Mouse (Mus musculus) neural tube, embryonic 13.5 days (tissue): ENCODE measurements around the gene Ptprc. TPM values are rescaled to one million over a fixed set of nuclear protein-coding genes. Genes with fewer than 3 reads are reported as not detected.

Experiments used
- ATAC-seq: fragments of 200-750 bp; cut with Nextera tagmentation; 2 replicates; pipeline ENCODE4 v1.8.0; 2017; ENCODE audit warnings: low read depth, mild to moderate bottlenecking, moderate TSS enrichment, moderate library complexity
- H3K27ac ChIP-seq: fragments of 300-500 bp; sonication (generic); replicated peaks from 2 replicates; pipeline ENCODE4 v1.5.1; 2015; ENCODE audit warnings: moderate library complexity, mild to moderate bottlenecking, inconsistent platforms
- H3K27me3 ChIP-seq: fragments of 300-500 bp; sonication (generic); 2 replicates; pipeline ENCODE4 v1.6.1; 2015; ENCODE audit warnings: mild to moderate bottlenecking, inconsistent platforms
- H3K36me3 ChIP-seq: fragments of 300-500 bp; sonication (generic); 2 replicates; pipeline ENCODE4 v1.6.1; 2015; ENCODE audit warnings: mild to moderate bottlenecking, inconsistent platforms
- H3K4me1 ChIP-seq: fragments of 300-500 bp; sonication (generic); replicated peaks from 2 replicates; pipeline ENCODE4 v1.6.1; 2015; ENCODE audit warnings: inconsistent platforms
- H3K4me2 ChIP-seq: fragments of 300-500 bp; sonication (generic); 2 replicates; pipeline ENCODE4 v1.6.1; 2015; ENCODE audit warnings: inconsistent platforms, mild to moderate bottlenecking, moderate library complexity
- H3K4me3 ChIP-seq: fragments of 300-500 bp; sonication (generic); 2 replicates; pipeline ENCODE4 v1.5.1; 2015; ENCODE audit warnings: mild to moderate bottlenecking, inconsistent platforms
- H3K9ac ChIP-seq: fragments of 300-500 bp; sonication (generic); 2 replicates; pipeline ENCODE4 v1.6.1; 2015; ENCODE audit warnings: moderate library complexity, mild to moderate bottlenecking, inconsistent platforms
- H3K9me3 ChIP-seq: fragments of 300-500 bp; sonication (generic); 2 replicates; pipeline ENCODE4 v1.6.1; 2016; ENCODE audit warnings: inconsistent platforms
- WGBS: fragments of 180-500 bp; shearing (Covaris S2); methylation state at CpG from one replicate; pipeline ENCODE4 v1.1.7; 2015; 5-methylcytosine and 5-hydroxymethylcytosine counted together
- polyA plus RNA-seq: library from polyadenylated mRNA; unstranded; fragments of >200 nt; fragmentation: Nextera tagmentation; extraction: Ambion mirVana; gene quantifications from 2 replicates; pipeline ENCODE4 v1.2.1, GENCODE M21; 2015

Ptprc gene
- polyA plus RNA-seq, 1 experiment from 2014 or later: 1.2 TPM

- Histone ChIP-seq H3K36me3 (no peaks in the 10 kb centered on the region), H3K4me2 (no peak overlapping the region), H3K4me3 (no peak overlapping the region), H3K27ac (no peak overlapping the region), H3K9ac (no peak overlapping the region), H3K4me1 (no peaks in the 10 kb centered on the region), H3K27me3 (no peaks in the 10 kb centered on the region), H3K9me3 (no peaks in the 10 kb centered on the region)
- no peak for ATAC-seq
- 89% methylated on average over 3 of the region's 3 CpGs for WGBS
Observed at GRCm38 (mm10) chr1:138172547-138172946, 3.0 kb downstream of the Ptprc start.

GRCm38 (mm10) chr1:138172096-138172495, 3.4 kb downstream of the Ptprc start:
- no peaks in the 10 kb centered on the region for H3K9me3 ChIP-seq
- no peak overlapping the region for H3K4me3 ChIP-seq
- no peak overlapping the region for H3K27ac ChIP-seq
- H3K4me2 ChIP-seq: no peak overlapping the region
- no peaks in the 10 kb centered on the region for H3K36me3 ChIP-seq
- no peak for ATAC-seq
- H3K9ac ChIP-seq: no peak overlapping the region
- 87% methylated on average over 4 of the region's 4 CpGs for WGBS
- no peaks in the 10 kb centered on the region for H3K4me1 ChIP-seq
- no peaks in the 10 kb centered on the region for H3K27me3 ChIP-seq

GRCm38 (mm10) chr1:138166233-138166771, 9.2 kb downstream of the Ptprc start:
- Histone ChIP-seq H3K4me1 (no peaks in the 10 kb centered on the region), H3K4me2 (no peak overlapping the region), H3K9me3 (no peaks in the 10 kb centered on the region), H3K27me3 (no peaks in the 10 kb centered on the region), H3K9ac (no peak overlapping the region), H3K36me3 (no peaks in the 10 kb centered on the region), H3K27ac (no peak overlapping the region), H3K4me3 (no peak overlapping the region)
- 80% methylated on average over 5 of the region's 5 CpGs for WGBS
- ATAC-seq: no peak

- 86% methylated on average over 8 of the region's 8 CpGs for WGBS
- H3K4me1 ChIP-seq: no peaks in the 10 kb centered on the region
- H3K27ac ChIP-seq: no peak overlapping the region
- no peak overlapping the region for H3K4me3 ChIP-seq
- no peak overlapping the region for H3K4me2 ChIP-seq
- ATAC-seq: no peak
- H3K9ac ChIP-seq: no peak overlapping the region
- no peaks in the 10 kb centered on the region for H3K36me3 ChIP-seq
- H3K9me3 ChIP-seq: no peaks in the 10 kb centered on the region
- H3K27me3 ChIP-seq: no peaks in the 10 kb centered on the region
Observed at GRCm38 (mm10) chr1:138162638-138163037, 12.9 kb downstream of the Ptprc start.

- Histone ChIP-seq H3K9me3 (no peaks in the 10 kb centered on the region), H3K27ac (no peak overlapping the region), H3K27me3 (no peaks in the 10 kb centered on the region), H3K4me1 (no peaks in the 10 kb centered on the region), H3K9ac (no peak overlapping the region), H3K4me3 (no peak overlapping the region), H3K36me3 (no peaks in the 10 kb centered on the region), H3K4me2 (no peak overlapping the region)
- 79% methylated on average over 2 of the region's 2 CpGs for WGBS
- no peak for ATAC-seq
Observed at GRCm38 (mm10) chr1:138158921-138159320, 16.6 kb downstream of the Ptprc start.

GRCm38 (mm10) chr1:138158236-138158635, 17.3 kb downstream of the Ptprc start:
- H3K4me1 ChIP-seq: no peaks in the 10 kb centered on the region
- H3K9ac ChIP-seq: no peak overlapping the region
- no peak overlapping the region for H3K4me2 ChIP-seq
- WGBS: 21% methylated on average over 3 of the region's 3 CpGs
- H3K27ac ChIP-seq: no peak overlapping the region
- H3K36me3 ChIP-seq: no peaks in the 10 kb centered on the region
- no peak for ATAC-seq
- H3K27me3 ChIP-seq: no peaks in the 10 kb centered on the region
- H3K4me3 ChIP-seq: no peak overlapping the region
- H3K9me3 ChIP-seq: no peaks in the 10 kb centered on the region

- WGBS: 69% methylated on average over 2 of the region's 2 CpGs
- Histone ChIP-seq H3K4me1 (no peaks in the 10 kb centered on the region), H3K9ac (no peak overlapping the region), H3K4me2 (no peak overlapping the region), H3K36me3 (no peaks in the 10 kb centered on the region), H3K9me3 (no peaks in the 10 kb centered on the region), H3K27me3 (no peaks in the 10 kb centered on the region), H3K4me3 (no peak overlapping the region), H3K27ac (no peak overlapping the region)
- ATAC-seq: no peak
Observed at GRCm38 (mm10) chr1:138157709-138158108, 17.8 kb downstream of the Ptprc start.

GRCm38 (mm10) chr1:138157008-138157407, 18.5 kb downstream of the Ptprc start:
- H3K4me2 ChIP-seq: no peak overlapping the region
- no peak overlapping the region for H3K27ac ChIP-seq
- H3K9ac ChIP-seq: no peak overlapping the region
- no peaks in the 10 kb centered on the region for H3K9me3 ChIP-seq
- no peak overlapping the region for H3K4me3 ChIP-seq
- WGBS: 87% methylated on average over 3 of the region's 3 CpGs
- ATAC-seq: no peak
- H3K27me3 ChIP-seq: no peaks in the 10 kb centered on the region
- H3K36me3 ChIP-seq: no peaks in the 10 kb centered on the region
- H3K4me1 ChIP-seq: no peaks in the 10 kb centered on the region

- Histone ChIP-seq H3K27me3 (no peaks in the 10 kb centered on the region), H3K4me1 (0 out of 2 replicates have a peak, but pooled peaks cover 2% of the 10 kb centered on the region), H3K4me2 (no peak overlapping the region), H3K27ac (no peak overlapping the region), H3K36me3 (no peaks in the 10 kb centered on the region), H3K9ac (no peak overlapping the region), H3K4me3 (no peak overlapping the region), H3K9me3 (no peaks in the 10 kb centered on the region)
- 75% methylated on average over 1 of the region's 1 CpGs for WGBS
- ATAC-seq: no peak
Observed at GRCm38 (mm10) chr1:138154185-138154785, 21.2 kb downstream of the Ptprc start.

- no peak overlapping the region for H3K9ac ChIP-seq
- ATAC-seq: no peak
- 89% methylated on average over 4 of the region's 4 CpGs for WGBS
Observed at GRCm38 (mm10) chr1:138153126-138153525, 22.4 kb downstream of the Ptprc start.

GRCm38 (mm10) chr1:138148844-138149243, 26.7 kb downstream of the Ptprc start:
- ATAC-seq: no peak
- H3K4me2 ChIP-seq: no peak overlapping the region
- H3K27me3 ChIP-seq: no peaks in the 10 kb centered on the region
- H3K36me3 ChIP-seq: no peaks in the 10 kb centered on the region
- H3K4me3 ChIP-seq: no peak overlapping the region
- H3K9ac ChIP-seq: no peak overlapping the region
- H3K9me3 ChIP-seq: no peaks in the 10 kb centered on the region
- 38% methylated on average over 4 of the region's 4 CpGs for WGBS
- H3K4me1 ChIP-seq: peaks cover 9% of the 10 kb centered on the region; the same call in 1 of the 2 replicates
- no peak overlapping the region for H3K27ac ChIP-seq

More at GRCm38 (mm10) chr1:138153126-138153525, 22.4 kb downstream of the Ptprc start:
- Histone ChIP-seq H3K27me3 (no peaks in the 10 kb centered on the region), H3K4me2 (no peak overlapping the region), H3K27ac (no peak overlapping the region), H3K36me3 (no peaks in the 10 kb centered on the region), H3K9me3 (no peaks in the 10 kb centered on the region), H3K4me1 (peaks cover 9% of the 10 kb centered on the region; the same call in 1 of the 2 replicates), H3K4me3 (no peak overlapping the region)

- Histone ChIP-seq H3K4me1 (peaks cover 9% of the 10 kb centered on the region; the same call in 1 of the 2 replicates), H3K9me3 (no peaks in the 10 kb centered on the region), H3K27ac (no peak overlapping the region), H3K36me3 (no peaks in the 10 kb centered on the region), H3K27me3 (no peaks in the 10 kb centered on the region), H3K9ac (no peak overlapping the region), H3K4me3 (no peak overlapping the region), H3K4me2 (no peak overlapping the region)
- ATAC-seq: no peak
- 64% methylated on average over 2 of the region's 2 CpGs for WGBS
Observed at GRCm38 (mm10) chr1:138145571-138145970, 29.9 kb downstream of the Ptprc start.

- Histone ChIP-seq H3K4me3 (no peak overlapping the region), H3K27me3 (no peaks in the 10 kb centered on the region), H3K4me1 (peaks cover 9% of the 10 kb centered on the region; the same call in 1 of the 2 replicates), H3K4me2 (no peak overlapping the region), H3K36me3 (no peaks in the 10 kb centered on the region), H3K9me3 (no peaks in the 10 kb centered on the region), H3K9ac (no peak overlapping the region), H3K27ac (no peak overlapping the region)
- WGBS: 82% methylated on average over 3 of the region's 3 CpGs
- ATAC-seq: no peak
Observed at GRCm38 (mm10) chr1:138145148-138145547, 30.4 kb downstream of the Ptprc start.
